8 mouse cellular contexts compared by ENCODE assay signal in the genomic region with DNA sequence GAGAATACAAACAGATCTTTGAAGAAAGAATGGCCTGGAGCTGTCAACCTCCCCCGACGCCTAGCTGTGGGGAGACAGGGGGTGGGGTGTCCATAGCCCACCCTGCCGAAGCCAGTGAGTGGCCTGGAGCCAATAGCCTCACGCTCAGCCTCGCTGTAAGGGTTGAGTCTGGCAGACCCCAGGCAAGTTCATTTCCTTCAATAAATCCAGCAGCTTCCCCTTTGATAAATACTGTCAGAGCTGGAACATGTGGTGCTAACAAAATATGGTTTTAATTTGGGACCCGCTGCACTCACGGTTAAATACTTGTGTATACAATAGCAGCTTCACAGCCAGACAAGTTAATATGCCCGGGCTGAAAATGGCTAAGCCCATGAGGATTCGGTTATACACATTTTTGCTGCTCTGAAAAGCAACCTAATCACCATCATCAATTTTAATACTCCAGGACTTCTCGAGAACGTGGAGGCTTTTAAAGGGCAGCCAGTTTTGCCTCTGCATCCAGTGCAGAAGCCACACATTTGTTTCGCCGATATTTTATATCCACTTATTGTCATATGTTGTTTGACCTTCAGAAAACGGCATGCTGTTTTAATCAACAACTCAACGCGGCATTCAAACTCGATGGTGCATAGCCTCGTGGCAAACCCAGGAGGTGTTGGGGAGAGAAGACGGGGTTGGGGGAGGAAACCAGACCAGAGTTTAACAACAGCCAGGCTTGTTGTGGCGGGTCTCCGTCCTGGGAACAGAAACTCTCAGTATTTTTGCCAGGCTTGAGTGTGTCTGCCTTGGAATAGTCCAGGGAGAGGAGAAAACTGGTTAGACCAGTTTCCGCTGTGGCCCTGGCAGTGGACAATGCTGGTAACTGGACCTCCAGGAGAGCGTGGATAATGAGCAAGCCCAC.
A peak's percentile ranks its signal among the peaks of the same experiment; 100 is the strongest.
DNase-seq lines count a peak whose midpoint lies in the region; ATAC-seq lines count a peak whose summit lies in the region.

No protein-coding gene starts in this region.

- H3K4me1 ChIP-seq in limb, embryonic 10.5 days, result peaks cover 70% of the 10 kb centered on the region
- peaks cover 15% of the 10 kb centered on the region for H3K4me1 ChIP-seq in midbrain, embryonic 11.5 days (ENCODE audit: control insufficient read depth, insufficient read depth, low read length)

- H3K9ac ChIP-seq in midbrain, embryonic 11.5 days (ENCODE audit: low read length), result peak overlapping the region; percentile 63

- ATAC-seq in frontal cortex, adult (ENCODE audit: low TSS enrichment), result peak; percentile 55
- ATAC-seq in common myeloid progenitor, adult 5-6 weeks (replicated peaks; ENCODE audit: low read depth, poor library complexity, severe bottlenecking), result peak; percentile 27
- ATAC-seq in midbrain, embryonic 11.5 days (ENCODE audit: low FRiP score), result peak; percentile 80

- peak overlapping the region; percentile 97 for H3K27ac ChIP-seq in limb, embryonic 10.5 days
- no peak overlapping the region for H3K27ac ChIP-seq in midbrain, embryonic 11.5 days (ENCODE audit: low read depth, low read length)

- DNase-seq in frontal cortex, postnatal 36 days (ENCODE audit: low spot score in 2 of 2), result no peak
- DNase-seq in heart, postnatal 10 days, result peak; percentile 16 to 31
- DNase-seq in limb, embryonic 10.5 days (ENCODE audit: low spot score), result peak; percentile 83
- DNase-seq in midbrain, embryonic 11.5 days (ENCODE audit: low spot score, missing footprints), result peak; percentile 96
- DNase-seq in thymus, postnatal 14 days, result peak; percentile 47
- no peak for DNase-seq in cerebellum, adult 9-10 months

- no peaks in the 10 kb centered on the region for H3K9me3 ChIP-seq in limb, embryonic 10.5 days (replicated peaks)
- no peaks in the 10 kb centered on the region for H3K9me3 ChIP-seq in midbrain, embryonic 11.5 days (ENCODE audit: control insufficient read depth, low read length)

- WGBS in limb, embryonic 10.5 days, result 4% methylated on average over 23 of the region's 23 CpGs
- 6% methylated on average over 23 of the region's 23 CpGs for WGBS in midbrain, embryonic 11.5 days

- peak overlapping the region; percentile 69 for H3K4me2 ChIP-seq in midbrain, embryonic 11.5 days

- H3K36me3 ChIP-seq in limb, embryonic 10.5 days, result no peaks in the 10 kb centered on the region
- H3K36me3 ChIP-seq in midbrain, embryonic 11.5 days (ENCODE audit: control insufficient read depth, insufficient read depth, low read length), result no peaks in the 10 kb centered on the region

- H3K27me3 ChIP-seq in limb, embryonic 10.5 days (ENCODE audit: low read depth, poor library complexity, severe bottlenecking), result no peaks in the 10 kb centered on the region
- no peaks in the 10 kb centered on the region for H3K27me3 ChIP-seq in midbrain, embryonic 11.5 days (ENCODE audit: control insufficient read depth, insufficient read depth, low read length)

- peak overlapping the region; percentile 46 for H3K4me3 ChIP-seq in limb, embryonic 10.5 days
- peak overlapping the region; percentile 22 for H3K4me3 ChIP-seq in midbrain, embryonic 11.5 days (ENCODE audit: low read depth, low read length)

- intact Hi-C loops in heart, postnatal 10 days (cut with DNase I), result no loop called here

Comparison
In these comparisons a context has a peak if more than half of its experiments do, and no peak if none do; other contexts are left out.
1. ATAC-seq: peak in every context shown above with its lines; median percentile 80 in midbrain, embryonic 11.5 days; 55 in frontal cortex, adult; 27 in common myeloid progenitor, adult 5-6 weeks.
2. DNase-seq: peak in heart, postnatal 10 days (2 of 2), limb, embryonic 10.5 days (single experiment), midbrain, embryonic 11.5 days (single experiment) and thymus, postnatal 14 days (single experiment); none in frontal cortex, postnatal 36 days (0 of 2) and cerebellum, adult 9-10 months (single experiment).